Mouse (Mus musculus) layer of hippocampus, adult 18-20 months (tissue): ENCODE measurements around the gene Caskin2. TPM values are rescaled to one million over a fixed set of nuclear protein-coding genes. Genes with fewer than 3 reads are reported as not detected.
A peak's percentile ranks its signal among the peaks of the same experiment; 100 is the strongest.

Experiments used
- DNase-seq, 2 experiments: peaks; one replicate each; pipeline ENCODE4 v3.0.0; 2022; ENCODE audit warnings: low spot score in 2 of 2
- total RNA-seq, 2 experiments: library from RNA; stranded (reverse); gene quantifications; 2 replicates each; pipeline ENCODE4 v1.2.3; 2021

Gene Caskin2
- total RNA-seq, 2 experiments from 2014 or later = 19.4 to 19.9 TPM

GRCm38 (mm10) chr11:115807971-115808370 lies 5.5 kb downstream of the Caskin2 start:
- DNase-seq = no peak

GRCm38 (mm10) chr11:115807306-115807705 lies 6.1 kb downstream of the Caskin2 start:
- peak in 1 of 2 experiments; percentile 26 for DNase-seq

GRCm38 (mm10) chr11:115806154-115806553 lies 7.3 kb downstream of the Caskin2 start:
- DNase-seq = no peak

GRCm38 (mm10) chr11:115805005-115805404 lies 8.4 kb downstream of the Caskin2 start:
- no peak for DNase-seq

- no peak for DNase-seq
Measured at GRCm38 (mm10) chr11:115803072-115803709, 10.2 kb downstream of the Caskin2 start.

GRCm38 (mm10) chr11:115800981-115801380 lies 12.5 kb downstream of the Caskin2 start:
- DNase-seq = no peak

GRCm38 (mm10) chr11:115797665-115798064 lies 15.8 kb downstream of the Caskin2 start:
- no peak for DNase-seq

GRCm38 (mm10) chr11:115796898-115797297 lies 16.5 kb downstream of the Caskin2 start:
- no peak for DNase-seq

- no peak for DNase-seq
Measured at GRCm38 (mm10) chr11:115792353-115792752, 21.1 kb downstream of the Caskin2 start.

- no peak for DNase-seq
Measured at GRCm38 (mm10) chr11:115791919-115792318, 21.5 kb downstream of the Caskin2 start.

GRCm38 (mm10) chr11:115789787-115790186 lies 23.7 kb downstream of the Caskin2 start:
- no peak for DNase-seq

- DNase-seq = no peak
Measured at GRCm38 (mm10) chr11:115786473-115786872, 27.0 kb downstream of the Caskin2 start.

- peak; percentile 60 to 65 for DNase-seq
Measured at GRCm38 (mm10) chr11:115780141-115781070, 33.0 kb downstream of the Caskin2 start.

- peak; percentile 35 to 46 for DNase-seq
Measured at GRCm38 (mm10) chr11:115779038-115779571, 34.3 kb downstream of the Caskin2 start.

GRCm38 (mm10) chr11:115777487-115778335 lies 35.7 kb downstream of the Caskin2 start:
- no peak for DNase-seq

- no peak for DNase-seq
Measured at GRCm38 (mm10) chr11:115776954-115777353, 36.5 kb downstream of the Caskin2 start.

GRCm38 (mm10) chr11:115775821-115776665 lies 37.4 kb downstream of the Caskin2 start:
- DNase-seq = no peak

- DNase-seq = no peak
Measured at GRCm38 (mm10) chr11:115774653-115775052, 38.8 kb downstream of the Caskin2 start.

- DNase-seq = no peak
Measured at GRCm38 (mm10) chr11:115768896-115769295, 44.5 kb downstream of the Caskin2 start.

- DNase-seq = no peak
Measured at GRCm38 (mm10) chr11:115766981-115767380, 46.5 kb downstream of the Caskin2 start.
